In genomic region chrX:163909381-163909780, GRCm38 (mm10) we compare ENCODE assay signal across 8 mouse cellular contexts. TPM values are rescaled to one million over a fixed set of nuclear protein-coding genes. Genes with fewer than 3 reads are reported as not detected.
DNase-seq lines count a peak whose midpoint lies in the region; ATAC-seq and TF ChIP-seq lines count a peak whose summit lies in the region.

No protein-coding gene starts in this region.

- H3K4me2 ChIP-seq in limb, embryonic 14.5 days (replicated peaks; ENCODE audit: low read depth, low read length, severe bottlenecking), result peak overlapping the region; percentile 50
- peak overlapping the region; percentile 53 for H3K4me2 ChIP-seq in midbrain, embryonic 13.5 days (replicated peaks)

- 16% methylated on average over 12 of the region's 34 CpGs for WGBS in limb, embryonic 14.5 days
- WGBS in midbrain, embryonic 13.5 days, result 36% methylated on average over 34 of the region's 34 CpGs

- no peaks in the 10 kb centered on the region for H3K36me3 ChIP-seq in limb, embryonic 14.5 days (ENCODE audit: control insufficient read depth, insufficient read depth, low read length)
- H3K36me3 ChIP-seq in midbrain, embryonic 13.5 days, result no peaks in the 10 kb centered on the region
- no peaks in the 10 kb centered on the region for H3K36me3 ChIP-seq in testis, adult 2 months (ENCODE audit: control insufficient read depth, insufficient read depth, low read length)

- no peaks in the 10 kb centered on the region for H3K27me3 ChIP-seq in limb, embryonic 14.5 days (ENCODE audit: control insufficient read depth, insufficient read depth, low read length)
- H3K27me3 ChIP-seq in midbrain, embryonic 13.5 days, result peaks cover 6% of the 10 kb centered on the region; the same call in 1 of the 2 replicates
- H3K27me3 ChIP-seq in testis, adult 2 months (ENCODE audit: control insufficient read depth, insufficient read depth, low read length), result no peaks in the 10 kb centered on the region

- peak overlapping the region; percentile 53 for H3K9ac ChIP-seq in limb, embryonic 14.5 days (ENCODE audit: low read depth, low read length, severe bottlenecking)
- H3K9ac ChIP-seq in midbrain, embryonic 13.5 days (replicated peaks), result peak overlapping the region; percentile 72

- no peaks in the 10 kb centered on the region for H3K9me3 ChIP-seq in limb, embryonic 14.5 days (ENCODE audit: control insufficient read depth, low read length)
- H3K9me3 ChIP-seq in midbrain, embryonic 13.5 days, result no peaks in the 10 kb centered on the region

- peak overlapping the region; percentile 73 for H3K27ac ChIP-seq in limb, embryonic 14.5 days (replicated peaks; ENCODE audit: low read depth, low read length)
- H3K27ac ChIP-seq in midbrain, embryonic 13.5 days, result peak overlapping the region; percentile 90
- peak overlapping the region; percentile 84 for H3K27ac ChIP-seq in testis, adult 2 months (ENCODE audit: control insufficient read depth, insufficient read depth, low read depth, low read length)

- peak overlapping the region; percentile 61 for H3K4me3 ChIP-seq in limb, embryonic 14.5 days (replicated peaks; ENCODE audit: low read length)
- peak overlapping the region; percentile 63 for H3K4me3 ChIP-seq in midbrain, embryonic 13.5 days (replicated peaks)
- peak overlapping the region; percentile 84 for H3K4me3 ChIP-seq in testis, adult 2 months (ENCODE audit: control insufficient read depth, low read depth, low read length)

- ATAC-seq in limb, embryonic 14.5 days (ENCODE audit: low FRiP score, low read depth), result no peak
- peak; percentile 62 for ATAC-seq in midbrain, embryonic 13.5 days

- H3K4me1 ChIP-seq in limb, embryonic 14.5 days (ENCODE audit: control insufficient read depth, insufficient read depth, low read length), result no peaks in the 10 kb centered on the region
- 0 out of 2 replicates have a peak, but pooled peaks cover 3% of the 10 kb centered on the region for H3K4me1 ChIP-seq in midbrain, embryonic 13.5 days (replicated peaks)
- no peaks in the 10 kb centered on the region for H3K4me1 ChIP-seq in testis, adult 2 months (ENCODE audit: control insufficient read depth, insufficient read depth, low read length)

- DNase-seq in right cerebral cortex, postnatal 10 days (ENCODE audit: low spot score in 2 of 2), result peak; percentile 43 to 44
- no peak for DNase-seq in right cerebral cortex, adult 18-20 months
- DNase-seq in cerebellum, adult 8-10 months, result peak; percentile 46
- DNase-seq in gastrocnemius, adult 18-20 months (ENCODE audit: low spot score), result peak; percentile 9
- DNase-seq in induced T-regulatory cell, adult 2 months (ENCODE audit: low read depth), result peak; percentile 63
- DNase-seq in limb, embryonic 14.5 days (ENCODE audit: low spot score), result peak; percentile 3

- TF ChIP-seq CTCF in testis, adult 2 months (IDR thresholded peaks at IDR 0.05; ENCODE audit: control insufficient read depth, insufficient read depth, insufficient replicate concordance, low read depth, low read length), result no peak

- no peak for TF ChIP-seq POLR2A in limb, embryonic 14.5 days (IDR thresholded peaks at IDR 0.05; ENCODE audit: borderline replicate concordance, extremely low read depth, insufficient read depth, insufficient read length)
- TF ChIP-seq POLR2A in testis, adult 2 months (IDR thresholded peaks at IDR 0.05; ENCODE audit: control insufficient read depth, low read depth, low read length), result peak; percentile 0; the same call in 1 of the 2 replicates

RNA-seq across cellular contexts. Expression of gene Ap1s2, which starts 0.6 kb away (rescaled TPM):
- 10 to 100 TPM; 23.0 to 33.9 TPM for total RNA-seq in gastrocnemius, adult 18-20 months (2021)
- polyA plus RNA-seq in limb, embryonic 14.5 days (2012; rRNA removed), result 21.9 and 22.7 TPM in 2 replicates
- 33.3 and 35.4 TPM in 2 replicates for polyA plus RNA-seq in limb, embryonic 14.5 days (2014; fragmentation: Nextera tagmentation; extraction: Ambion mirVana)
- 69.3 and 89.6 TPM in 2 replicates for polyA plus RNA-seq in midbrain, embryonic 13.5 days (2015; fragmentation: Nextera tagmentation; extraction: Ambion mirVana)
- polyA plus RNA-seq in testis, adult 2 months (2012; rRNA removed), result 1.9 and 2.3 TPM in 2 replicates

RNA-seq across cellular contexts. Expression of gene Zrsr2, which starts 49.1 kb away (rescaled TPM):
- 10 to 100 TPM; 11.5 to 16.0 TPM for total RNA-seq in gastrocnemius, adult 18-20 months (2021)
- polyA plus RNA-seq in limb, embryonic 14.5 days (2012; rRNA removed), result 25.4 and 41.6 TPM in 2 replicates
- 44.1 and 48.9 TPM in 2 replicates for polyA plus RNA-seq in limb, embryonic 14.5 days (2014; fragmentation: Nextera tagmentation; extraction: Ambion mirVana)
- polyA plus RNA-seq in midbrain, embryonic 13.5 days (2015; fragmentation: Nextera tagmentation; extraction: Ambion mirVana), result 53.1 and 56.7 TPM in 2 replicates
- 5.0 and 5.1 TPM in 2 replicates for polyA plus RNA-seq in testis, adult 2 months (2012; rRNA removed)
